Mouse (Mus musculus): Measurements from ENCODE around the gene Cacng4. TPM values are rescaled to one million over a fixed set of nuclear protein-coding genes. Genes with fewer than 3 reads are reported as not detected.

Cacng4 gene
- total RNA-seq (2021): 10 to 100 TPM; 73.0 to 74.9 TPM
- long read RNA-seq, transcript Cacng4-201 (4 exons, 3,500 nt): major isoform, 46 of 54 reads
- long read RNA-seq, partial matches to known transcripts: 0 of 54 reads
- long read RNA-seq, other reads (novel, unspliced or antisense): 8 of 54 reads

- peak; percentile 57 to 66 for DNase-seq (ENCODE audit: low spot score in 2 of 2)
These were observed at the start of gene Cacng4 for GRCm38 (mm10) chr11:107794547-107795269. TSS of gene Cacng4 (minus strand) at chr11:107794557.

- DNase-seq (ENCODE audit: low spot score in 2 of 2): no peak
These were observed 39.1 kb upstream of the Cacng4 start for GRCm38 (mm10) chr11:107833351-107834040.

- no peak for DNase-seq (ENCODE audit: low spot score in 2 of 2)
These were observed 22.8 kb upstream of the Cacng4 start for GRCm38 (mm10) chr11:107817196-107817595.

DNA sequence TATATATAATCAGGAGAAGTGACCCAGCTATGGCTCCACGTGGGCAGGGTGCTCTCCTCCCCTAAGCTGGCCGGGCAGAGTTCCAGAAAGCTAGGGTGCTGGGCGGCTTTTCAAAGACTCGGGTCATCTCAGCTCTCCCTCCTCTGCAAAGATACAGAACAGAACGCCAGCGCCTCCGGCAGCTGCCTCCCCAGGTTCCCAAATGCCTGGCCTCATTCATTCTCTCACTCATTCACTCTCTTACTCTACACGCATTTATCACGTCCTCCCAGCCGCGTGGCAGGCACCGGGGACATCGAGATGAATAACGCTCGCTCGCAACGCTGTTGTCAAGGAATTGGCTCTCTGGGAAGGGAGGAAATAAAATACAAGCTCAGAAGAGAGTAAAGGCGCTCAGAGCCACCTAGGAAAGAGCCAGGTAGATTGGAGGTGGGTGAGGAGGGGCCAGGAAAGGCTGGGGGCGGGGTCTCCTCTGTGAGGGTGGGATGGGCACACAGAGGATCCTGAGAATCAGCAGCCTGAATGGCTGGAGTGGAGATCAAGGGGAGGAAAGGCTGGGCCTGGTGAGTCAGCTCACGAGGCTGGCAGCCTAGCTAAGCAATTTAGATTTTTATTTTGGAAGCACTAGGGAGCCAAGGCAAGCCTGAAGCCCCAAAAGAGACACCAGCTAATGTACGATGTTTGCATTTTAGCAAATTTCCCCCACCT is 18.7 kb upstream of the Cacng4 start:
- DNase-seq (ENCODE audit: low spot score in 2 of 2): no peak

- DNase-seq (ENCODE audit: low spot score in 2 of 2): no peak
These were observed 18.1 kb upstream of the Cacng4 start for GRCm38 (mm10) chr11:107812429-107812828.

DNA sequence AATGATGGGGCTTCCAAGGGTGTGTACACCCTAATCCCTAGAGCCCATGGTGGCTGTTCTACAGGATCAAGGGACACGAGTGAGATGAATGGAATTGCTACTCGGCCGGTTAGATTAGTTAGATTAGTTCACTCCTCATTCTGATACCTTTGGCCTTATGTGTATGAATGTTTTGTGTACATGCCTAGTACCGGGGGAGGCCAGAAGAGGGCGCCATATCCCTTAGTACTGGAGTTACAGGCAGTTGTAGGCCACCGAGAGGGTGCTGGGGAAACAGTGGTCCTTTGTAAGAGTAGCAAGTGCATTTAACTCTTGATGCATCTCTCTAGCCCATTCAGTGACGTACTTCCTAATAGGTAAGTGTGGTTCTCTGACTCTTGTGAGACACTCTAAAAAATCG is 14.2 kb upstream of the Cacng4 start:
- DNase-seq (ENCODE audit: low spot score in 2 of 2): no peak

DNA sequence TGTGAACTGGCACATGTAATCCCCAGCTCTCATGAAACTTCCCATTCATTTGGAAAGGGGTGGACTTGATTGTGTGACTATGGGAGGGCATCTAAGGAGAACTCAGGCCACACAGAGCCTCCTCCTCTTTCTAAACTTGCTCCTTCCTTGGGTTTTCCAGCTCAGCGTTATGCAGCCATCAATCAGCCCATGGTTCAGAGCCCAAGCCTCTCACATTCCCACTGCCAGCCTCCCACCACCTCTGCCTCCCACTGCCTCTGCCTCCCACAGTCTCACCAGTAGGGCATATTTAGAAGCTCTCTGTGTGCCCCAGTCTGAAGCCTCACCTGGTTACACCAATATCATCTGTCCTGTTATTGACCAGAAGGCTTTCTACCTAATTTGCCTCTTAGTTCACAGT is 11.7 kb upstream of the Cacng4 start:
- no peak for DNase-seq (ENCODE audit: low spot score in 2 of 2)

- DNase-seq (ENCODE audit: low spot score in 2 of 2): no peak
These were observed 7.6 kb upstream of the Cacng4 start for GRCm38 (mm10) chr11:107801946-107802345.

- DNase-seq (ENCODE audit: low spot score in 2 of 2): no peak
These were observed 5.0 kb upstream of the Cacng4 start for GRCm38 (mm10) chr11:107799331-107799730.

GRCm38 (mm10) chr11:107796346-107796745 is 2.0 kb upstream of the Cacng4 start:
- DNase-seq (ENCODE audit: low spot score in 2 of 2): no peak

- peak in 1 of 2 experiments; percentile 38 for DNase-seq (ENCODE audit: low spot score in 2 of 2)
These were observed 1.2 kb upstream of the Cacng4 start for GRCm38 (mm10) chr11:107795384-107796035.

GRCm38 (mm10) chr11:107794103-107794493 is 259 bp downstream of the Cacng4 start:
- DNase-seq (ENCODE audit: low spot score in 2 of 2): peak; percentile 48 to 59

GRCm38 (mm10) chr11:107793200-107794102 is 906 bp downstream of the Cacng4 start:
- peak; percentile 54 to 71 for DNase-seq (ENCODE audit: low spot score in 2 of 2)

DNA sequence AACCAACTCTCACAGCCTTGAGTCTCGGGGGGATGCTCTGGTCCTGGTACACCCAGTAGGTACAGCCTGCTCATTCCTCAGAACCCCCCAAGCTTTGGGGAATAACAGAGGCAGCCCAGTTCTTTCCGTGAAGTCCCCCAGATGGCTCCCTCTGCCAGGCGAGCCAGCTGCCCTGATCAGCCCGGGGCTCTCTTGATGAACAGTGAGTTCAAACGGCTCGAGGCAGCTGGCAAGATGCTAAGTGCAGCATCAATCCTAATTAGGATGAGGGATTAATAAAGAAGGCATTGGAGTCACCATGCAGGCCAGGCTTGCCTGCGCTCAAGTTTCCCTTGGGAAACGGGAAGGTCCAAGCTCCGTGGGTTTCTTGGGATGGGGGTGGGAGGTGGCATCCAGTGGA is 2.2 kb downstream of the Cacng4 start:
- DNase-seq (ENCODE audit: low spot score in 2 of 2): no peak

DNA sequence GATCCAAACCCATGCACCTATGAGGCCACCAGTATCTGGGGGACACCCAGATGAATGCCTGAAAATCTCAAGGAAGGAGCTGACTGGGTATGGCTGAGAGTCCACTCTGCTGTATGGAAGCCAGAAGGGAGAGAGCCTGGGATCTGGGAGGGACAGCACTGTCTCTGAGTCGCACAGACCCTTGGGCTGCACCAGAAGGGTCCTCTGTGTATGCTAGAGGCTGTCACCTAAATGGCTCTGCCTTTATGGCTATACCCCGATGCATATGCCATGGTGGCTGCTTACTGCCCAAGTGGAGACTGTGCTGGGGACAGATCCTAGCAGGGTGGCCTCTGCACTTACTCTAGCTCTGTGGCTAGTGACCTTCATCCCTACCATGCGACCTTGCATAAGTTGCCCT is 8.6 kb downstream of the Cacng4 start:
- DNase-seq (ENCODE audit: low spot score in 2 of 2): no peak

- DNase-seq (ENCODE audit: low spot score in 2 of 2): no peak
These were observed 9.1 kb downstream of the Cacng4 start for GRCm38 (mm10) chr11:107785288-107785687.

GRCm38 (mm10) chr11:107783861-107784754 is 10.2 kb downstream of the Cacng4 start:
- no peak for DNase-seq (ENCODE audit: low spot score in 2 of 2)

GRCm38 (mm10) chr11:107782591-107782990 is 11.8 kb downstream of the Cacng4 start:
- no peak for DNase-seq (ENCODE audit: low spot score in 2 of 2)

DNA sequence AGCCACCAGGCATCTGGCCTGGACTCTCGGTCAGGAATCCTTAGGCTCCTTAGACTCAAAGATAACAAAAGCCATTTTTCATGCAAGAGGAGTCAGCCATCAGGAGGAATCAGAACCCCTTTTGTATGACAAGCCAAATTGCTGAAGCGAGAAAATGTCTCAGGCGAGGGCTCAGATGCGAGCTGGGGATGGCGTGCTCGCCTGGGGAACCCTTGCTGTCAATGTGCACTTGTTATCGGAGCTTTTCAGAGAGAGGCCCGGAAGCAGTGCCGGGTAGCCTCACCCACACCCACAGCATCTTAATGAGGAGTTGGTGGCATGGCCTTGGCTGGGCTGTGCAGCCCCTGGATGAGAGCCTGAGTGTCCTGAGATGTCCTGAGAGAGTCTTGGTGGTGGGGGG is 15.5 kb downstream of the Cacng4 start:
- peak; percentile 42 to 55 for DNase-seq (ENCODE audit: low spot score in 2 of 2)
